Mouse (Mus musculus) C3H10T1/2 (cell line): Measurements from ENCODE around the gene Rpl3. TPM values are rescaled to one million over a fixed set of nuclear protein-coding genes. Genes with fewer than 3 reads are reported as not detected.

ENCODE experiments used
- polyA plus RNA-seq, 2 experiments: library from polyadenylated mRNA; unstranded; fragments of >200 nt; fragmentation: generic; extraction: Trizol; gene quantifications; one replicate each; pipeline ENCODE4 v1.2.1; 2012; ENCODE audit warnings: missing spikeins in 2 of 2

The Rpl3 gene
- polyA plus RNA-seq: 1,000 to 10,000 TPM; 1,331 to 1,929 TPM

DNA sequence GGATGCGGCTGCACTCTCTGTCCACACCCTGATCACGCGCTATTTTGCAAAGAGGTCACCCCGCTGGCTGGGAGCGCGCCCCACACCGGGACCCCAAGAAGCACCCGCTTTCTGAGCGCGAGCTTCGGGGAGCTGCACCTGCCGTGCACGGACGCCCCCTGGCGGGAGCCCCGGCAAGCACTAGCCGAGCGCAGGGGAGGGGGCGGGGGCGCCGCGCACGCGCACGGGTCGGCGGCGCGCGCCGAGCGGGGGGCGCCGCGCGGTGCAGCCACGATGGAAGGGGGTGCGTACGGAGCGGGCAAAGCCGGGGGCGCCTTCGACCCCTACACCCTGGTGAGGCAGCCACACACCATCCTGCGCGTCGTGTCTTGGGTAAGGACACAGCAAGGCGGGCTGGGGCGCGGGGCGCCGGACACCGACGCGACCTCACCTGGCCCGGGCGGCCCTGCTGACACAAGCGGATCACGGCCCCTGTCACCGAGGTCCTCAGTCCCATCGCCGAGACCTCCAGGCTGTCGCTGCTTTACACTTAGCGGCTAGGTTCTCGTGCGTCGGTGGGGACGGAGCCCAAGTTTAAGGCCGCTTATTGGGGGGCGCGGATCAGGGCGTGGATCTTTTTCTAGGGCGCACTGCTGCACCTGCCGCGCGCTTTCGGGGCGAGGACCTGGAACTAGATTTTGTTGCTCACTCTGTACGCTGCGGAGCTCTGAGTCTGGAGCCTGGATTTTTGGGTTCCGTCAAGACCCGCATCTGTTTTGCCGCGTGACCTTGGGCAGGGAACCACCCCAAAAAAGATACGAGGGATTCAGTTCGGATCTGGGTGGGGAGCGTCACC, at the start of gene Rpl3, which contains the start of gene Syngr1:
Gene Rpl3, minus strand, starts transcription at position 748 of the 835 bp plus-strand sequence.
Gene Syngr1, plus strand, starts transcription at position 214 of the 835 bp plus-strand sequence.

DNA sequence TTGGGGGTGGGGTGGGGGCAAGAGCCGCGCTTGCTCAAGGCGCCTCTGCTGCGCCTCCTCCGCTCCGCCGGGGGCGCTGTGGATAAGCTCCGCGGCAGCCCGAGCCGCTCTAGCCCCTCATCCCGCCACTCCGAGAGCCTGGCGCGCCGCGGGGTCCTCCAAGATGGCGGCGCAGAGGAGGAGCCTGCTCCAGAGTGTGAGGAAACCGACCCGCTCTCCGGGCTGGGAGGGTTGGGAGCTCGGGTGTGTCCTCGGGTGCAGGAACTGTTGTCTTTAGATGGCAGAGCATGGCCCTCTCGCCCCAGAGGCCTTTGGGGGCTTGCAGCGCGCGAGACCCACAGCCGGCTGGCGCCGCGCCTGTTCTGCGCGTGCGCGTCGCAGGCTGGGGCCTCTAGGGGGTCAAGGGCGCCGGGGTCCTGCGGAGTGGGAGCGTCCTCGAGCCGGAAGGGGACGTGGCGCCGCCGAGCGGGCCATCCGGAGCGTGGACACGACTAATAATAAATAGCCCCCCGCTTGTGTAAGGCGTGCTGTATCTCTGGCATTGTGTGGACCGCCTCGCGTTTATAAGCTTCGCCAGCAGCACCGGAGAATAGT, 41.4 kb upstream of the Rpl3 start, which contains the start of gene Tab1:
Gene Tab1, plus strand, starts transcription at position 135 of the 594 bp plus-strand sequence.

Other genes starting within 250 kb of the Rpl3 start
- gene Apobec3, start 200.2 kb downstream of the Rpl3 start, polyA plus RNA-seq: 10 to 100 TPM; 13.0 to 41.5 TPM
- gene Cbx7, start 120.7 kb downstream of the Rpl3 start, polyA plus RNA-seq: 1 to 10 TPM in 1 of 2 experiments, under 1 TPM in 1; 0.75 to 5.3 TPM
- 10 to 100 TPM in 1 of 2 experiments, 1 to 10 TPM in 1; 6.5 to 19.0 TPM for gene Pdgfb, start 76.9 kb downstream of the Rpl3 start, polyA plus RNA-seq
- gene Syngr1, start 534 bp downstream of the Rpl3 start, polyA plus RNA-seq: 1 to 10 TPM; 2.6 to 3.1 TPM
- 10 to 100 TPM; 14.0 to 40.8 TPM for gene Tab1, start 41.3 kb upstream of the Rpl3 start, polyA plus RNA-seq
- gene Mgat3, start 81.9 kb upstream of the Rpl3 start, polyA plus RNA-seq: 10 to 100 TPM in 1 of 2 experiments, under 1 TPM in 1; 0.87 to 14.9 TPM
- gene Mief1, start 142.2 kb upstream of the Rpl3 start, polyA plus RNA-seq: 10 to 100 TPM in 1 of 2 experiments, 1 to 10 TPM in 1; 3.2 to 12.6 TPM
- gene AC140267.1, start 144.0 kb upstream of the Rpl3 start, polyA plus RNA-seq: not detected
- gene Atf4, start 163.3 kb upstream of the Rpl3 start, polyA plus RNA-seq: 100 to 1,000 TPM in 1 of 2 experiments, 10 to 100 TPM in 1; 57.6 to 171 TPM
- 100 to 1,000 TPM in 1 of 2 experiments, 10 to 100 TPM in 1; 99.4 to 175 TPM for gene Rps19bp1, start 172.4 kb upstream of the Rpl3 start, polyA plus RNA-seq
- gene Cacna1i, start 195.4 kb upstream of the Rpl3 start, polyA plus RNA-seq: under 1 TPM in 1 of 2 experiments, not detected in 1; under 0.01 TPM